Mouse (Mus musculus) gonadal fat pad, adult 2 months (tissue): ENCODE measurements around the gene Lysmd1. TPM values are rescaled to one million over a fixed set of nuclear protein-coding genes. Genes with fewer than 3 reads are reported as not detected.
A peak's percentile ranks its signal among the peaks of the same experiment; 100 is the strongest.

Source experiments
- DNase-seq: peaks from one replicate; pipeline ENCODE4 v3.0.0-alpha.2; 2012; ENCODE audit warnings: low read depth
- polyA plus RNA-seq: library from polyadenylated mRNA; depleted of rRNA; stranded (reverse); fragments of >200 nt; gene quantifications from 2 replicates; pipeline ENCODE4 v1.2.3, GENCODE M21; 2012; rRNA removed

Gene Lysmd1
- polyA plus RNA-seq, 1 experiment: 9.4 TPM

- no peak for DNase-seq
Observed at GRCm38 (mm10) chr3:95173256-95173949, 39.5 kb downstream of the Lysmd1 start.

GRCm38 (mm10) chr3:95174011-95174592, 40.2 kb downstream of the Lysmd1 start:
- peak; percentile 44 for DNase-seq

GRCm38 (mm10) chr3:95176500-95176899, 42.6 kb downstream of the Lysmd1 start:
- no peak for DNase-seq

DNA sequence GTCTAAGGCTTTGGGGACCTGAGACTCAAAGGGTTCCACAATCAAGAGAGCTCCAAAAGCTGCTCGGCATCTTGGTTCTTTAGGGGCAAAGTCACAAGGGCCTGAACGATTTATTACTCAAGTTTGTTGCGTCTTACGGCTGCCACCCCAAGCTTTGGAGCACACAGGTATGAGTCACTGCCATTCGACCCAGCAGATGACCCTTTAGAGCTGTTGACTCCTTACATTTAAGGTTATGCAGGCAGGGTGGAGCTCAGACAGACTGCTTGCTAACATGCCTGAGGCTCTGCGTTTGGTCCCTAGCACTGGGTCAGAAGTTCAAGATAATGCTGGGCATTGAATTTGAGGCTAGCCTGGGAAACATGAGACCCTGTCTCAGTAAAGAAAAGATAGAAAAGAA, 43.7 kb downstream of the Lysmd1 start:
- no peak for DNase-seq

DNA sequence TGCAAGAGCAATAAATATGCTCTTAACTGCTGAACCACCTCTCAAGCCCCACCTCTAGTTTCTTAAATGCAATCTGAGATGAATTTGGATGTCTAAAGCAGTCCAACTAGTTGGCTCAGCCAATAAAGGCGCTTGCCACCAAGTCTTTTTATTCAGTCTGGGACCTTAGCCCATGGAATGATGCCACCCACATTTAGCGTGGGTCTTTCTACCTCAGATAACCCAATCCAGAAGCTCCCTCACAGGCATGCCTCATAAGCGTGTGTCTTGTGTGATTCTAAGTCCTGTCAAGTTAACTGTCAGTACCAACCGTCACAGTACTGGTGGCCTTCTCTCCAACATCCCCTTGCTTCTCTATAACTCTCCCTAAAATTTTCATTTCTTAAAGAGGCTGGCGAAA, 45.1 kb downstream of the Lysmd1 start:
- DNase-seq: no peak

- no peak for DNase-seq
Observed at GRCm38 (mm10) chr3:95179890-95180289, 46.0 kb downstream of the Lysmd1 start.

GRCm38 (mm10) chr3:95181841-95182240, 48.0 kb downstream of the Lysmd1 start:
- no peak for DNase-seq

- DNase-seq: no peak
Observed at GRCm38 (mm10) chr3:95184796-95185577, 51.1 kb downstream of the Lysmd1 start.

- no peak for DNase-seq
Observed at GRCm38 (mm10) chr3:95186100-95186499, 52.2 kb downstream of the Lysmd1 start.

GRCm38 (mm10) chr3:95186888-95187287, 53.0 kb downstream of the Lysmd1 start:
- no peak for DNase-seq

Other genes with a start within 250 kb of the Lysmd1 start
- gene Psmb4, start 247.1 kb upstream of the Lysmd1 start, polyA plus RNA-seq: 284 and 285 TPM in 2 replicates
- gene Selenbp1, start 201.0 kb upstream of the Lysmd1 start, polyA plus RNA-seq: 130 and 163 TPM in 2 replicates
- 12.5 and 15.4 TPM in 2 replicates for gene Rfx5, start 180.0 kb upstream of the Lysmd1 start, polyA plus RNA-seq
- 43.4 and 50.7 TPM in 2 replicates for gene Pi4kb, start 159.4 kb upstream of the Lysmd1 start, polyA plus RNA-seq
- 24.9 and 28.0 TPM in 2 replicates for gene Zfp687, start 118.6 kb upstream of the Lysmd1 start, polyA plus RNA-seq
- gene Psmd4, start 91.5 kb upstream of the Lysmd1 start, polyA plus RNA-seq: 182 and 227 TPM in 2 replicates
- 19.6 and 21.0 TPM in 2 replicates for gene Pip5k1a, start 27.2 kb upstream of the Lysmd1 start, polyA plus RNA-seq
- gene Vps72, start 23.1 kb upstream of the Lysmd1 start, polyA plus RNA-seq: 42.0 and 43.5 TPM in 2 replicates
- 0.42 and 0.63 TPM in 2 replicates for gene Tmod4, start 9.6 kb upstream of the Lysmd1 start, polyA plus RNA-seq
- gene Scnm1, start 77 bp upstream of the Lysmd1 start, polyA plus RNA-seq: 36.7 and 37.0 TPM in 2 replicates
- 10.4 and 11.6 TPM in 2 replicates for gene Tnfaip8l2, start 8.3 kb downstream of the Lysmd1 start, polyA plus RNA-seq
- 6.4 and 6.7 TPM in 2 replicates for gene Sema6c, start 26.4 kb downstream of the Lysmd1 start, polyA plus RNA-seq
- 13.2 and 14.2 TPM in 2 replicates for gene Gabpb2, start 83.8 kb downstream of the Lysmd1 start, polyA plus RNA-seq
- gene Cdc42se1, start 94.6 kb downstream of the Lysmd1 start, polyA plus RNA-seq: 59.7 and 60.1 TPM in 2 replicates
- gene Mllt11, start 98.1 kb downstream of the Lysmd1 start, polyA plus RNA-seq: 22.5 and 24.7 TPM in 2 replicates
- 0.86 and 2.1 TPM in 2 replicates for gene Gm128, start 107.5 kb downstream of the Lysmd1 start, polyA plus RNA-seq
- gene Bnipl, start 117.1 kb downstream of the Lysmd1 start, polyA plus RNA-seq: 2.1 and 2.6 TPM in 2 replicates
- 90.3 and 111 TPM in 2 replicates for gene Mindy1, start 147.3 kb downstream of the Lysmd1 start, polyA plus RNA-seq
- 23.6 and 28.2 TPM in 2 replicates for gene Prune1, start 148.0 kb downstream of the Lysmd1 start, polyA plus RNA-seq
- 18.1 and 26.0 TPM in 2 replicates for gene Anxa9, start 173.1 kb downstream of the Lysmd1 start, polyA plus RNA-seq
- gene Cers2, start 180.7 kb downstream of the Lysmd1 start, polyA plus RNA-seq: 92.9 and 123 TPM in 2 replicates
- 16.1 and 17.1 TPM in 2 replicates for gene Setdb1, start 223.1 kb downstream of the Lysmd1 start, polyA plus RNA-seq